Mouse (Mus musculus): ENCODE data around the gene Clec3b. TPM values are rescaled to one million over a fixed set of nuclear protein-coding genes. Genes with fewer than 3 reads are reported as not detected.

The Clec3b gene
- 10 to 100 TPM; 62.4 to 67.9 TPM for total RNA-seq (2021)
- long read RNA-seq, experiment 1, transcript Clec3b-201 (3 exons, 992 nt) = major isoform, 16 of 19 reads
- long read RNA-seq, experiment 1, partial matches to known transcripts = 1 of 19 reads
- long read RNA-seq, experiment 1, other reads (novel, unspliced or antisense) = 2 of 19 reads
- long read RNA-seq, experiment 2, transcript Clec3b-201 (3 exons, 992 nt) = major isoform, 6 of 6 reads
- long read RNA-seq, experiment 2, partial matches to known transcripts = 0 of 6 reads
- long read RNA-seq, experiment 2, other reads (novel, unspliced or antisense) = 0 of 6 reads

GRCm38 (mm10) chr9:123150241-123151020, at the start of gene Clec3b:
Gene Clec3b (plus strand): TSS chr9:123150946.
- intact Hi-C loops (cut with DNase I) = loop anchor here (10.0 kb wide), 1 partner anchor 214 kb away; the partner anchor contains the start of gene Lars2
- peak; percentile 71 to 77 for DNase-seq

- intact Hi-C loops (cut with DNase I) = no loop called here
- no peak for DNase-seq
These were observed 47.3 kb upstream of the Clec3b start for GRCm38 (mm10) chr9:123103425-123103824.

- no peak for DNase-seq
- intact Hi-C loops (cut with DNase I) = no loop called here
These were observed 46.4 kb upstream of the Clec3b start for GRCm38 (mm10) chr9:123104362-123104761.

GRCm38 (mm10) chr9:123107186-123107585, 43.6 kb upstream of the Clec3b start:
- intact Hi-C loops (cut with DNase I) = no loop called here
- no peak for DNase-seq

GRCm38 (mm10) chr9:123109188-123109587, 41.6 kb upstream of the Clec3b start:
- no peak for DNase-seq
- intact Hi-C loops (cut with DNase I) = no loop called here

GRCm38 (mm10) chr9:123111751-123112221, 39.0 kb upstream of the Clec3b start:
- intact Hi-C loops (cut with DNase I) = no loop called here
- DNase-seq = no peak

- intact Hi-C loops (cut with DNase I) = no loop called here
- DNase-seq = peak; percentile 92 to 93
These were observed 37.8 kb upstream of the Clec3b start, which contains the start of the genes Zdhhc3 and Exosc7 for GRCm38 (mm10) chr9:123112805-123113521. Gene Zdhhc3 (minus strand): TSS chr9:123113205. Gene Exosc7 (plus strand): TSS chr9:123113215.

- DNase-seq = no peak
- intact Hi-C loops (cut with DNase I) = no loop called here
These were observed 36.8 kb upstream of the Clec3b start for GRCm38 (mm10) chr9:123113931-123114330.

GRCm38 (mm10) chr9:123115566-123115965, 35.2 kb upstream of the Clec3b start:
- DNase-seq = no peak
- intact Hi-C loops (cut with DNase I) = no loop called here

- DNase-seq = no peak
- intact Hi-C loops (cut with DNase I) = loop anchor here (5.0 kb wide), 1 partner anchor 34 kb away; no protein-coding TSS in a partner anchor
These were observed 27.7 kb upstream of the Clec3b start for GRCm38 (mm10) chr9:123123017-123123416.

- DNase-seq = peak in 1 of 2 experiments; percentile 39
- intact Hi-C loops (cut with DNase I) = loop anchor here (5.0 kb wide), 1 partner anchor 34 kb away; no protein-coding TSS in a partner anchor
These were observed 27.0 kb upstream of the Clec3b start for GRCm38 (mm10) chr9:123123571-123124412.

- no peak for DNase-seq
- intact Hi-C loops (cut with DNase I) = loop anchor here (5.0 kb wide), 1 partner anchor 33 kb away; no protein-coding TSS in a partner anchor
These were observed 26.2 kb upstream of the Clec3b start for GRCm38 (mm10) chr9:123124413-123124981.

- no peak for DNase-seq
These were observed 23.1 kb upstream of the Clec3b start for GRCm38 (mm10) chr9:123127663-123128062.

GRCm38 (mm10) chr9:123132994-123133393, 17.8 kb upstream of the Clec3b start:
- no peak for DNase-seq

More at GRCm38 (mm10) chr9:123127663-123128062, 23.1 kb upstream of the Clec3b start:
- intact Hi-C loops (cut with DNase I) = no loop called here

GRCm38 (mm10) chr9:123136953-123137682, 13.6 kb upstream of the Clec3b start:
- intact Hi-C loops (cut with DNase I) = no loop called here
- DNase-seq = no peak

More at GRCm38 (mm10) chr9:123132994-123133393, 17.8 kb upstream of the Clec3b start:
- intact Hi-C loops (cut with DNase I) = no loop called here

GRCm38 (mm10) chr9:123138891-123139474, 11.8 kb upstream of the Clec3b start:
- peak; percentile 82 to 85 for DNase-seq
- intact Hi-C loops (cut with DNase I) = no loop called here

GRCm38 (mm10) chr9:123139887-123140614, 10.7 kb upstream of the Clec3b start:
- intact Hi-C loops (cut with DNase I) = no loop called here
- DNase-seq = no peak

All from heart, postnatal 14 days (tissue).